Mouse (Mus musculus) Patski (cell line): ENCODE measurements around the gene Gys2. TPM values are rescaled to one million over a fixed set of nuclear protein-coding genes. Genes with fewer than 3 reads are reported as not detected.
"Not testable (repeated sequence)": the region's sequence is repeated elsewhere in the genome, so short reads cannot be mapped to it uniquely, and the experiment has no call there.

Source experiments
- ATAC-seq: fragments of 100-300 bp; one replicate; pipeline ENCODE4 v1.8.0; 2021
- CTCF ChIA-PET: fragments of 350-600 bp; sonication (Branson Sonifier 250); formaldehyde crosslinking; loops from one replicate; lab custom pipeline; 2022; ENCODE audit warnings: inconsistent platforms; lab: Charles Lee
- POLR2A ChIA-PET: fragments of 350-600 bp; sonication (Branson Sonifier 250); formaldehyde crosslinking; loops from one replicate; lab custom pipeline; 2022; ENCODE audit warnings: antibody characterized with exemption, inconsistent platforms; lab: Charles Lee
- DNase-seq: peaks from one replicate; pipeline ENCODE4 v3.0.0-alpha.2; 2011; ENCODE audit warnings: low read depth, low spot score
- H3K27me3 ChIP-seq: fragments of 371-371 bp; one replicate; pipeline ENCODE4 v1.5.1; 2021
- CTCF ChIP-seq: fragments of 100-300 bp; IDR thresholded peaks from one replicate; pipeline ENCODE4 v1.5.1; 2021
- in situ Hi-C: fragments of 300-500 bp; cut with MboI; formaldehyde crosslinking; loops from 3 replicates; pipeline ENCODE4 v1.11.1; 2018; ENCODE audit warnings: low pct_unique_long_range_greater_than_20kb, mixed read lengths
- polyA plus RNA-seq: library from polyadenylated mRNA; unstranded; gene quantifications from one replicate; pipeline ENCODE4 v1.2.3, GENCODE M21; 2021

Gys2 gene
- polyA plus RNA-seq = not detected

DNA sequence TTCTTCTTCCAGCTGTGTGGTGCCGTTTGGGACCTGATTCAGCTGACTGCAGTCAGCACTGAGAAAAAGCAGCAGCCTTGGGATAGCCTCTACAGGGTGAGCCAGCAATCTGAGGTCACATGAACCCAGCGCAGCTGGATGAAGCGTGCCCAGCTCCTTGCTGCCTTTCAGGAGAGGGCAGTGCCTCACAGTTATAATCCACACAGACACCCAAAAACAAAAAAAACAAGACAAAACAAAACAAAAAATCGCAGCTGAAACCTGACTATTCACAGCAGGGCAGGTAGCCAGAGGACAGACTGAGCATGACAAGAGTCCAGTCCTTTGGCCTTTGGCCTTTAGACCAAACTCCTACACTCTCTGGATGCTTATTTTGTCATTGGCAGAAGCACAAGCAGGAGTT lies at the start of gene Gys2:
Gene Gys2, minus strand, starts transcription at position 309 of the 403 bp plus-strand sequence.
- ATAC-seq = no peak

DNA sequence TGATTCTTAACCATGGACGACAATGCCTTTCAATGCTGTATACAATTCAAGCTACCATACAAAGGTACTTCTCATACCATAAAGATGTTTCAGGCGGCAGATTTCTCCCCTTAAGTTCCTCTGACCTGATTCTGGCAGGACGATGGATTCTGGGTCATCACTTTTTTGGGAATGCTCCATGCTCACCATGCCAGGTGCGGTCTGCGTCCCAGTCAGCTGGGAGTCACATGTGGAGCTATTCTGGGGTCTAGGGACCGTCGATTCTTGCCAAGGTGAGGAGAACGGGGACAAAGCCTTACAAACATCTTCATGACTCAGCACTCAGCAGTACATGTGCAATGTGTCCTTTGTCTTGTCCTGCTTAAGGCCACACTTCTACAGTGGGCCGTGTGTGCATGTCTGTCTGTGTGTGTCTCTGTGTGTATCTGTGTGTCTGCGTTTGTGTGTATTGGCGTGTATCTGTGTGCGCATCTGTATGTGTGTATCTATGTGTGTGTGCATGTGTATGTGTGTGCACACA lies 48.7 kb upstream of the Gys2 start:
- no peak for TF ChIP-seq CTCF
- in situ Hi-C loops = loop anchor here (10.0 to 25.0 kb wide), 3 partner anchors 463 to 1034 kb away; partner anchors contain the start of gene Etnk1

More for the DNA sequence above, at the start of gene Gys2:
- POLR2A ChIA-PET = no interaction called here
- CTCF ChIA-PET = interaction anchor here (1.3 kb wide), 1 partner anchor 46 kb away, joined by 3 read pairs; no protein-coding TSS in a partner anchor
- no peaks in the 10 kb centered on the region for H3K27me3 ChIP-seq
- in situ Hi-C loops = no loop called here
- DNase-seq = no peak
- TF ChIP-seq CTCF = no peak

DNA sequence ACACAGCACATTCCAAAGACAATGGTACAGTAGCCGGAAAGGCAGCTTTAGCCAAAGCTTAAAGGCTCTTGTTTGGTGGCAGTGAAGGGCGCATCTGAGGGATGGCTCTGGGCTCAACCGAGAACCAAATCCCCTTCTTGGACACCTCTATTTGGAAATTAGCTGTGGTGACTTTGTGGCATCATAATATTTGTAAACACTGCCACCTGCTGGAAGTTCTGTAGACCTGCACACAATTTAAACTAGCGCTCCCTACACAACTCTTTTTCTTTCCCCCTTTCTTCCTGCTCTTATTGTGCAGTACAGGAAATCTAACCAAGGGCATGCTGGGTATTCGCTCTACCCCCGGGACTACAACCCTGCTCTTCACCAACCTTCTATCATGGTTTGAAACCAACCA lies 46.2 kb upstream of the Gys2 start:
- peaks cover under 1% of the 10 kb centered on the region for H3K27me3 ChIP-seq
- DNase-seq (no peak), ATAC-seq (peak; percentile 76)
- in situ Hi-C loops = loop anchor here (5.0 to 25.0 kb wide), 5 partner anchors 42 to 1032 kb away; partner anchors contain the start of gene Etnk1
- TF ChIP-seq CTCF = peak; percentile 77
- ChIA-PET POLR2A (interaction anchor here (0.7 to 2.7 kb wide), 2 partner anchors 11 to 18 kb away, joined by 3 to 12 read pairs; partner anchors contain the start of gene Ldhb), CTCF (interaction anchor here (0.8 to 2.6 kb wide), 13 partner anchors 9 to 169 kb away, joined by 3 to 16 read pairs (median 5); partner anchors contain the start of genes Gys2 and Ldhb)

More for the DNA sequence above, 48.7 kb upstream of the Gys2 start:
- ChIA-PET POLR2A (no interaction called here), CTCF (interaction anchor here (0.9 kb wide), 1 partner anchor 214 kb away, joined by 3 read pairs; no protein-coding TSS in a partner anchor)
- DNase-seq (no peak), ATAC-seq (no peak)
- peaks cover 4% of the 10 kb centered on the region for H3K27me3 ChIP-seq

DNA sequence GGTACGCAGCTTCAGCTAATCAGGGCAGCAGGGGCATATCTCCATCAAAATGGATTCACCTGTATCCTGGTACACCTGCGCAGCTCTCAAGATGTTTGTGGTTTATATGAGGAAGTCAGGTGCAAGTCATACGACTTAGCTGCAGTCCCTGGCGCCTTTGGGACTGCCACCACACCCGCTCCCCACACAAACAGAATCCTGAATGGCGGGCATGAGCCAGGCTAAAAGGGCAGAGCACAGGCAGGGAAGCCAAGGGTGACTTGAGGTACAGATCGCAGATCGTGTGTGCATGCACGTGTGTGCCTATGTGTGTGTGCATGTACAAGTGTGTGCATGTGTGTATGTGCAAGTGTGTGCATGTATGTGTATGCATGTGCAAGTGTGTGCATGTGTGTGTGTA lies 42.5 kb upstream of the Gys2 start:
- H3K27me3 ChIP-seq, CTCF ChIA-PET, ATAC-seq, DNase-seq: not testable (repeated sequence)
- in situ Hi-C loops = loop anchor here (5.0 to 25.0 kb wide), 5 partner anchors 38 to 1028 kb away; partner anchors contain the start of gene Etnk1
- POLR2A ChIA-PET = interaction anchor here (1.7 kb wide), 1 partner anchor 22 kb away, joined by 3 read pairs; no protein-coding TSS in a partner anchor

DNA sequence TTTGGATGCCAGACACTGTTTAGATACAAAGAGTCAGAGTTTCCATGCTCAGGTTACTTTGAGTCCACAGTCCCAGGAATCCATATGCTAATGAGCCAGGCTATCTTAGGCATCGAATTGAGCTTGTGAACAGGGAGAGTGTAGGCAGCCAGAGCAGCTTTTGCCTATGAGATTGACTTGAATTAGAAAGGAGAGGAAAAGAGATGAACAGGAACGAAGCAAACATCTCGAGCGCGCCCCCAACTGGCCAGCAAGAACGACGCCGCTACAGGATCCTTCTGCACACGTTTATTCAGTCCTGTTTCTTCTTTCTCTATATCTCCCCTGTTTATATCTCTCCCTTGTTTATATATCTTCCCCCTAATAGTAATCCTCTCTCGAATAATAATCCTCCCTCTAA lies 42.0 kb upstream of the Gys2 start:
- POLR2A ChIA-PET = interaction anchor here (1.7 kb wide), 1 partner anchor 22 kb away, joined by 3 read pairs; no protein-coding TSS in a partner anchor
- in situ Hi-C loops = loop anchor here (5.0 to 25.0 kb wide), 5 partner anchors 38 to 1028 kb away; partner anchors contain the start of gene Etnk1
- H3K27me3 ChIP-seq = no peaks in the 10 kb centered on the region
- TF ChIP-seq CTCF = no peak
- DNase-seq (no peak), ATAC-seq (no peak)
- CTCF ChIA-PET = no interaction called here

DNA sequence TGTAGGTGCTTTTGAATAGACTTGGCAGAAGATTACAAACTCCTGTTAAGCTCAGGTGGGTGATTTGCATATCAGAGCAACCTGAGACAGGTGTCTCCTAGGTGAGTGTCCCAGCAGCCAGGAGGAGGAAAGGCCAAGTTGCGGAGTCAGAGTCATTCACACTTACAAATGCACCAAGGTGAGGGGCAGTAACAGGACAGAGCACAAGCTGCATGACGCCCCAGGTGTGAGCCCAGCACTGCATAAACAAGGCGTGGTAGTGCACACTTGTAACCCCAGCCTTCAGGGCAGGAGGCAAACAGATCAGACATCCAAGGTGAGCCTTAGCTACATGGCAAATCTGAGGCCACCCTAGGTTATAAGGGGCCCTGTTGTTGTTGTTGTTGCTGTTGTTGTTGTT lies 40.0 kb upstream of the Gys2 start:
- ATAC-seq = no peak
- in situ Hi-C loops = loop anchor here (10.0 to 25.0 kb wide), 3 partner anchors 318 to 1026 kb away; partner anchors contain the start of gene Etnk1
- no peak for TF ChIP-seq CTCF
- ChIA-PET POLR2A (no interaction called here), CTCF (interaction anchor here (1.1 kb wide), 1 partner anchor 28 kb away, joined by 4 read pairs; no protein-coding TSS in a partner anchor)
- H3K27me3 ChIP-seq = no peaks in the 10 kb centered on the region
- no peak for DNase-seq

DNA sequence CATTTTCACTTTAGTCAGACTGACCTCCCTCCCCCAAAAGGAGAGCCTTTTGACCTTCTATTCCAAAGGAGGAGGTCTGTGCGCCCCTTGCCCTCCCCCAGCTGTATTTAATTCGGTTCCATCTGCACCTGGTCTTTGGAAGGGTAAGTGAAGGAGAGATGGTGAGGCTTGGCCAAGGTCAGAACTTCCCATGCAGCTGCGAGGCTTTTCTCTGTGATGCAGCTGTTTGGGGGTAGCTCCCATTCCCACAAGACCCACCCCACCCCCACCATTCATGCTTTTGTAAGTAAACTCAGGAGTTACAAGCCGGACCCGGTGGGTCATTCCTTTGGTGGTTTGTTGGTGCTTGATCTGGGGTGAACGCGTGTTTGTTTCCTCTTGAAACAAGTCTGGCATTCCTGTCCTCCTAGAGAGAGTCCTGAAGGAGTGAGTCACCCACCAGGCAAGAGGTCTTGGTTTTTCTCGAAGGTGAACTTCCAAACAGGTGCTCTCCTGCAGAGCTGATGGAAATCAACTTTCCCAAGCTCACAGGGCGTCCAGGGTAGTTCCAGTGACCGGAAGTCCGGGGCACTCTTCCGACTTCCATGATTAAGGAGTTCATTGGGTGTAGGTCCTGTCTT lies 38.7 kb upstream of the Gys2 start:
- in situ Hi-C loops = loop anchor here (10.0 to 25.0 kb wide), 3 partner anchors 317 to 1024 kb away; partner anchors contain the start of gene Etnk1
- ChIA-PET POLR2A (no interaction called here), CTCF (interaction anchor here (0.6 to 1.6 kb wide), 2 partner anchors 54 to 224 kb away, joined by 3 to 4 read pairs; no protein-coding TSS in a partner anchor)
- no peaks in the 10 kb centered on the region for H3K27me3 ChIP-seq
- ATAC-seq (no peak), DNase-seq (no peak)
- TF ChIP-seq CTCF = no peak

DNA sequence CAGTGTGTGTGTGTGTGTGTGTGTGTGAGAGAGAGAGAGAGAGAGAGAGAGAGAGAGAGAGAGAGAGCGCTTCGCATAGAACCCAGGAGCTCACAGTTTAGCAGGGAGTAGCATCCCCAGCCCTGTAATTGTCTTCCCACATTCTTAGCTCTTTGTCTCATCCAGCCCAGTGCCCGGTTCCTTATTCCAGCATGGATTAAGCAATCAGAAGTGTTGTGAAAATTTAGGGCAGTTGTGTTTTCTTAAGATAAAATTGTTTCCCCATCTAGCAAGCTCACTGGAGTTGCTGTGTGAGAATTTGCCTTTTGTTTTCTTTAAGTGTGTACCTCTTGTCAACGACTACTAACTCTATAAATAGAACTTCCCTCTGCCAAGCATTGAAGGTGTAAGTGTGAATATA lies 35.8 kb upstream of the Gys2 start:
- in situ Hi-C loops = loop anchor here (25.0 kb wide), 2 partner anchors 654 to 1021 kb away; partner anchors contain the start of gene Etnk1
- no peak for TF ChIP-seq CTCF
- ChIA-PET CTCF (interaction anchor here (0.9 to 2.1 kb wide), 4 partner anchors 10 to 43 kb away, joined by 3 to 16 read pairs (median 3); no protein-coding TSS in a partner anchor), POLR2A (interaction anchor here (1.3 to 2.5 kb wide), 2 partner anchors 10 to 164 kb away, joined by 6 to 12 read pairs; no protein-coding TSS in a partner anchor)
- no peak for DNase-seq
- no peaks in the 10 kb centered on the region for H3K27me3 ChIP-seq
- ATAC-seq = no peak

DNA sequence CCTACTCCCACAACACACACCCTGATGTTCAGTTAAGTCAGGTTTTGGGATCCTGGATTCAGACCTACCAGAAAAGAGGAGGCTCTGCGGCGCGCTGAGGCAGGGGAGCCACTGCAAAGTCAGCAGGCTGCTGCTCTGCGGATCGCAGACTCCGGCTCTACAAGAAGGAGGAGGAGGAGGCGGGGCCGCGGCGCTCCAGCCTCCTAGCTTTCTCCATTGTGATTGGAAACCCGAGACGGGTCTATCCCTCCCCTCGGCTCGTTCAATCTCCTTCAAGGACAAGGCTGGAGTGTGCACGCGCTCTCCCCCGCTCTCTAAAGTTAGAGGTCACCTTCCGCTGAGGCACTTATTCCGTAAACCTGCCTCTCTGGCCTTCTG lies 34.9 kb upstream of the Gys2 start, which contains the start of gene Ldhb:
Gene Ldhb, minus strand, starts transcription at position 173 of the 378 bp plus-strand sequence.
- CTCF ChIA-PET = interaction anchor here (2.3 kb wide), 1 partner anchor 10 kb away, joined by 10 read pairs; no protein-coding TSS in a partner anchor
- ATAC-seq = peak; percentile 99
- no peaks in the 10 kb centered on the region for H3K27me3 ChIP-seq
- peak; percentile 70 for DNase-seq
- in situ Hi-C loops = loop anchor here (25.0 kb wide), 2 partner anchors 655 to 1020 kb away; partner anchors contain the start of gene Etnk1
- POLR2A ChIA-PET = interaction anchor here (1.1 to 2.5 kb wide), 2 partner anchors 10 to 162 kb away, joined by 3 to 12 read pairs; partner anchors contain the start of gene Pyroxd1
- no peak for TF ChIP-seq CTCF
